Mouse (Mus musculus) left cerebral cortex, adult 18-20 months (tissue): ENCODE data around the gene Tcp10c. TPM values are rescaled to one million over a fixed set of nuclear protein-coding genes. Genes with fewer than 3 reads are reported as not detected.
"Not testable (repeated sequence)": the region's sequence is repeated elsewhere in the genome, so short reads cannot be mapped to it uniquely, and the experiment has no call there.

Experiments used
- DNase-seq, 2 experiments: peaks; one replicate each; pipeline ENCODE4 v3.0.0; 2021 to 2022; ENCODE audit warnings: low spot score in 2 of 2, mixed read lengths in 1 of 2
- long read RNA-seq, 2 experiments: library from polyadenylated mRNA; stranded (forward); transcript quantifications; one replicate each; pipeline ENCODE4 v2.0.0; 2021
- total RNA-seq, 2 experiments: library from RNA; stranded (reverse); gene quantifications; 2 replicates each; pipeline ENCODE4 v1.2.3; 2021

Gene Tcp10c
- total RNA-seq = under 1 TPM; 0.16 to 0.37 TPM
- long read RNA-seq, experiment 1 = 0 reads
- long read RNA-seq, experiment 2 = 0 reads

- not testable (repeated sequence) for DNase-seq
These were observed at the start of gene Tcp10c for GRCm38 (mm10) chr17:13354521-13354920. TSS of gene Tcp10c (plus strand) at chr17:13354572.

- DNase-seq = not testable (repeated sequence)
These were observed 46.5 kb upstream of the Tcp10c start for GRCm38 (mm10) chr17:13307852-13308251.

DNA sequence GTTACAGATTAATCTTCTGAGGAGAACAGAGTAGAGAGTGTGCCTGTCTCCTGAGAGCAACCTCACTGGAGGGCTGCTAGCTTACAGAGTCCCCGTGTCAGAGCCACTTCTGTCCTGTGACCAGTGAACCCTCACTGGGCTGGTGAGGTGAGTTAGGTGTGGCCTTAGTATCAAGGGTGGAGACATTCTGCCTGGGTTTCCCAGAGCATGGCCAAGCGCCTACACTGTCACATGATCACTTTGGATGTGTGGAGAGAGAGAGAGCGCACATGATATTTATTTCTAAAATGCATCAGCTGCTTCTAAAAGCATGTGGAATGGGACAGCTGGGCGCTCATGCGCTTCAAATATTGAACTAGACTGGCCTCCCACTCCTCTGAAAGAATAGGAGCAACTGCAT lies 46.0 kb upstream of the Tcp10c start:
- DNase-seq = peak in 1 of 2 experiments; percentile 13

- not testable (repeated sequence) for DNase-seq
These were observed 45.6 kb upstream of the Tcp10c start for GRCm38 (mm10) chr17:13308746-13309145.

DNA sequence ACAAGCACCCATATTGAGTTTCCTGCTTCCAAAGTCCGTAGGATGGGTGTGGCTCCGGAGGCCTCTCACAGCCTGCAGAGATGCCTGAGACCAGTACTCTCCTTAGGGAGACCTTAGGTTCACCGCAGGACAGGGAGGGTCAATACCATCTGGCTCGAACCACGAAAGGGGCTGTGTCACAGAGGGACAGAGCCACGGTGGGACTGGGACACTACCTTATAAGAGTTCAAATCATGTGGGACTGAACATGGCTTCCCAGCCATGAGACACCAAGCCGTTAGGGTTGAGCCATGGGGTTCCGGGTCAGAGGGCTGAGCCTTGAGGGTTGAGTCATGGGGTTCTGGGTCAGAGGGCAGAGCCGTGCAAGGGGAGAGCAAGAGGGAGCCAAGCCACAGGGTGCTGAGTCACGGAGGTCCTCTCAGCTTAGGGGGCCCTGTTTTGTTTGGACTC lies 45.2 kb upstream of the Tcp10c start:
- not testable (repeated sequence) for DNase-seq

DNA sequence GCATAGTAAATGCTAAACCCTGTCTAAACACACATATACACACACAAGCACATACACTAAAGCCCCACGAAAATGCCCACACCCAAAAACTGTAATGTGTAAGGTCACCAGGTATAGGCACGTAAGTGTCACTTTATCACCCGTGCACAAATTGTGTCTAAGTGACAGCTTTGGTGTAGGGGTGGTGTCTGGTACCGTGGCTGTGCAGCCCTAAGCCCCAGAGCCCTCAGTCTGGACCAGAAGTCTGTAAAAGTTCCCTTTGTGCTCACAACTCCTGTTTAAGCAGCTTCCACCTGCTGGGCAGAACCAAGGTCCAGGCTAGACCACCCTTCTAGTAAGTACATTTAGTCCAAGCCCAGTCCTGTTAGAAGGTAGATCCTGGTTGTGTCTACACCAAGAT lies 24.4 kb upstream of the Tcp10c start:
- not testable (repeated sequence) for DNase-seq

DNA sequence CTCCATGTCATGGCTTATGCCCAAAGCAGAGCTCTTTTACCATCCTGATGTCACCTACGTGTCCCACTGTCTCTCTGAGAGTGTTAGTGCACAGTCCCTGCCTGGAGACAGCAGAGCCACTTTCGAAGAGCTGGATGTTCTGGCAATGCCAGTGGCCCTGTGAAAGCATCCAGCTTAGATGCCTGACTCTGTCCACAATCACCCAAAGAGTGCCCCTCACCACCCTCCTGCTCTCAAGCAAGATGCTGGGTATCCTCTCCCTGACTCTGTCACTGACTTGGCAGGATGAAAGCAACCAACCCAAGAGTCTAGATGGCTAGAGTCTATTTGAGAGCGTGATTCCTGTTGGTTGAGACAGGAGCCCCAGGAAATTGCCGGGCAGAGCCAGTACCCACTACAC lies 23.2 kb upstream of the Tcp10c start:
- DNase-seq = not testable (repeated sequence)

DNA sequence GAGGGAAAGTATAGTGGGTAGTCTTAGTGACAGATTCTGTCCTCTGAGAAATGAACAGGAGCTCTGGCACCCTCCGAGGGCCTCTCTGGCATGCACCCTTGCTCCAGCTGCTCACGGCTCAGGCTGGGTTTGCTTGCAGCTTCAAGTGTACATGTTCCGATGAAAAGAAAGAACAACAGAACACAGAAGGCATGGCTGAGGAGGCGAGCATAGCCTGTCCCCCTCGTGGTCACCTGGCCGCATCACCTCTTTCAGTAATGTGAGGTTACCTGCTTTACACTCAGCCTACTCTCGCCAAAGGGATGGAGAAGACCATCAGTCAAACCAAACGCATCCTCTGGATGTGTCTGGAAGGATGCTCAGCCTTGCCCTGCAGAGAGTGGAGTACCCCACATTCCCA lies 21.9 kb upstream of the Tcp10c start:
- not testable (repeated sequence) for DNase-seq

GRCm38 (mm10) chr17:13336979-13337749 lies 17.2 kb upstream of the Tcp10c start:
- DNase-seq = peak; percentile 67 to 69

- not testable (repeated sequence) for DNase-seq
These were observed 16.4 kb upstream of the Tcp10c start for GRCm38 (mm10) chr17:13337931-13338330.

DNA sequence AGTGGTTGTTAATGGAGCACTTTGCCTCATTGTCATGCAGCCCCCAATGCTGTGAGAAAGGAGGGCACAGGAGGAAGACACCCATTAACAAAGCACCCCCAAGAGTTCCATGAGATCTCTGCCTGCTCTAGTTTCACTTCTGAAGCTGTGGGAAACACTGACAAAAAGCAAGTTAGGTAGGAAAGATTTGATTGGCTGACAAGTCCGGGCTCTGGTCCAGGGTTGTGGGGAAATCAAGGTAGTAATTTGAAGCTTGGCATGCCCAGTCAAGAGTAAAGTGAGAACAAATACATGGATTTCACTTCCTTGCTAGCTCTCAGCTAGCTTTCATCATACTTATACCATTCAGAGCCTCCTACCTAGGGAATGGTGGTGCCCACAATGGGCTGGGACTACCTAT lies 14.3 kb upstream of the Tcp10c start:
- not testable (repeated sequence) for DNase-seq

- not testable (repeated sequence) for DNase-seq
These were observed 8.4 kb upstream of the Tcp10c start for GRCm38 (mm10) chr17:13345923-13346322.

DNA sequence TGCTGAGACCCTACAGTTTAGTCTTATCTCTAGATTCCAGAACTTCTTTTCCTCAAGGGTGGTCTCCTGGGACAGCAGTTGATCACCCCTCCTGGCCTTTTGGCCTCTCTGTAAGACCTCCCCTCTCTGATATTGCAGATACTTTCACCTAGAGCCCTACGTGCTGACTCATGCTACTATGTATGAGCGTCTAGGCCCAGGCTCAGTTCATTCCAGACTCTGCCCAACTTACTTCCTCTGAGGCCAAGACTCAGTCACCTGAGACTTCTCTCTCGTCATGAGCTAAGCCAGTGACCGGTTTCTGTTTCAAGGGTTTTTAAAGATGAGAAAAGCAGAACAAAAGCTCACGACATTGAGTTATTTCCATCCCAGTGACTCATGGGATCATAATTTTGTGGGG lies 4.8 kb upstream of the Tcp10c start:
- not testable (repeated sequence) for DNase-seq

DNA sequence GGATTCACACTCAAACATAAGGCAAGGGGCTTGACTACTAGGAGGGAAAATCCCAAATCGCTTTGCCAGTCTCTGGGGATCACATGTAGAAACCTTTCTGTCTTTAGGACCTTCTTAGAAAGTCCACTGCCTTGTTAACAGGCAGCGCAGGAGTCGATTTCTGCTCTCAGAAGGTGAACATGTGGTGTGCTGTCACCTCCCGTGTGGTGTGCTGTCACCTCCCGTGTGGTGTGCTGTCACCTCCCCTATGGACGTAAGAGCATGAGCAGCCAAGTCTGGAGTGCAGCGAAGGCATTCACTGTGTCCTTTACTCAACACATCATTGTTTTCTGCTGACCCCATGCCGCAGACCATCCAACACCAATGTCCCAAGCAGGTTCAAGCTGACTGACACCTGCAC lies 1.1 kb upstream of the Tcp10c start:
- not testable (repeated sequence) for DNase-seq

GRCm38 (mm10) chr17:13362489-13362888 lies 8.1 kb downstream of the Tcp10c start:
- not testable (repeated sequence) for DNase-seq

GRCm38 (mm10) chr17:13363773-13364172 lies 9.4 kb downstream of the Tcp10c start:
- DNase-seq = not testable (repeated sequence)

GRCm38 (mm10) chr17:13364196-13364595 lies 9.8 kb downstream of the Tcp10c start:
- not testable (repeated sequence) for DNase-seq

DNA sequence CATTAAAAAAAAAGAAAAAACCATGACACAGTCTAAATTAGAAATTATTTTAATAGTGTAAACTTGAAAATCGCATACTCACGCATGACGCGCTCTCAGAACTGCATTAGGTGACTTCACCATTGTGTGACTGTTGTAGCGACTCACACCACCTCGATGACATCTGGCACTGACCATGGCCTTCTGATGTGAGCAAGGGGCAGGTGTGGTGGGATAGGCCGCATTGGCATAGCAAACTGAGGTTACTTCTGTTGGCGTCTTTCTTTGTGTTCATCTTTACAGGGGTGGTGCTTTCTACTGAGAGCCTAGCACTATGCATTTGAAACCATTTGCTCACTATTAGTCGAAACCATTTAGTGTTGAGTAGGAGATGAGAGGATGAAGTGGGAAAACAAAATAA lies 12.8 kb downstream of the Tcp10c start:
- not testable (repeated sequence) for DNase-seq

GRCm38 (mm10) chr17:13368658-13369057 lies 14.3 kb downstream of the Tcp10c start:
- not testable (repeated sequence) for DNase-seq

DNA sequence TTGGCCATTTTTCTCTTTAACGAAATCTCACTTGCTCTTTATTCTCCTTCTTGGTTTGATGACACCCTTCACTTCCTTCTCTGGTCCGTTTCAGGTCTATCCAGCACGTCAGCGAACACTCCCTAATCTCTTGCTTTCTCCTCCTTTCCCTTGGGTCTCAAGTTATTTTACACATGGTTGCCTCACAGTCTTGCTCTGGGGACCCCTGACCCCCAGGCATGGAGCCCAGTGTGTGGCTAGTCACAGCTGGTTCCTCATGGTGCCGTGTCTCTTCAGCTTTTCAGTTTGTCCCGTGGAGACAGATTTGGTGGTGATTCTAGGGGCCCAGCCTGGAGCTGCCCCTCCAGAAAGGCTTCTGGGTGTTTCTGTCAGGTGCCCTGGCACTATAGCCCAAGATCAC lies 16.4 kb downstream of the Tcp10c start:
- DNase-seq = not testable (repeated sequence)

DNA sequence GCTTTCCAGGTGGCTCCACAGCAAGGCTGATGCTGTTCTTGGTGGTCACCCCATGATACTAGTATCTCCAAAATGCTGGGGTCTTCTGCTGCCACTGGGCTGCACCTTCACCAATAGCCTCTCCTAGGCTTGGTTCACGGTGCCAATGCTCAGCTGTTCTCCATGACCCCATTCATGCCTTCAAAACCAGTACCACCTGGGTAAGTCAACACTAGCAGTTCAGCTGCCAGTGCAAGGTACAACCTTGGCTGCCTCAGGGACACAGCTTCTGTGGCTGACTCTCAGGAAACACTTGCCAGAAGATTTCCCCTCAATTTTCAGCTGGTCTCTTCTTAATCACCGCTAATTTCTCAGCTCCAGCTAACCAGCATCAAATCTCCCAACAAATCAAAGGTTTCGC lies 24.0 kb downstream of the Tcp10c start:
- not testable (repeated sequence) for DNase-seq

DNA sequence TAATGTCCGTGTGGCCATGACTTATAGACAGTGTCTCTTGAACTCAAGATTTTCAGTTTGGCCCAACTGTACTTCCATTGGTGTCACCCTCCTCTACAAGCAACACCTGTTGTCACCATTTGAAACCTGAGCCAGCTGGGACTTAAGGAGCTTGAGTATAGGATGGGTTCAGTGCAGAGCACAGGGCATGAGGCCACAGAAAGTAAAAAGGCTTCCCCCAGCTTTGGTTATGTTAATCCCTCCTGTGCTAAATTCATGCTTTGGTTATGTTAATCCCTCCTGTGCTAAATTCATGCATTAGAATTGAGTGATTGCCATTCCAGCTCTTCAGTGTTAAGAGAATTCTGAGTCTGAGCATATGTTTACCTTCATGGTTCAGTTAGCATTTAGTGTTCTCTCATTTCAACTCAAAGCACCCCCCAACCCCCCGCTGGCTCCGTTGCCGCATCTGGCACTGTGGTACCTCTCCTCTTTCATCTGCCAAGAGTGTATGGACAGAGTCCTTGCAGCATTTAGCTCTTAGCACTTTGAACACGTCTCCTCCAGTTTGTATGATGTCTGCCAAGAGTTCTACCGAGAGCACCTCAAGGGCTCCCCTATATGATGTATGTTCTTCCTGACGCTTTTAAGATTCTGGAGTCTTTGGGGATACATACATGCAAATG lies 25.7 kb downstream of the Tcp10c start:
- not testable (repeated sequence) for DNase-seq
